Mouse (Mus musculus) liver, embryonic 14.5 days (tissue): ENCODE data around the gene Ednra.

Experiments used
- CTCF ChIP-seq: IDR thresholded peaks from 2 replicates; pipeline ENCODE4 v1.5.1; 2016; ENCODE audit warnings: antibody characterized with exemption, low read depth, control low read depth
- EP300 ChIP-seq: IDR thresholded peaks from 2 replicates; pipeline ENCODE4 v1.6.1; 2016; ENCODE audit warnings: antibody characterized with exemption, low read depth

DNA sequence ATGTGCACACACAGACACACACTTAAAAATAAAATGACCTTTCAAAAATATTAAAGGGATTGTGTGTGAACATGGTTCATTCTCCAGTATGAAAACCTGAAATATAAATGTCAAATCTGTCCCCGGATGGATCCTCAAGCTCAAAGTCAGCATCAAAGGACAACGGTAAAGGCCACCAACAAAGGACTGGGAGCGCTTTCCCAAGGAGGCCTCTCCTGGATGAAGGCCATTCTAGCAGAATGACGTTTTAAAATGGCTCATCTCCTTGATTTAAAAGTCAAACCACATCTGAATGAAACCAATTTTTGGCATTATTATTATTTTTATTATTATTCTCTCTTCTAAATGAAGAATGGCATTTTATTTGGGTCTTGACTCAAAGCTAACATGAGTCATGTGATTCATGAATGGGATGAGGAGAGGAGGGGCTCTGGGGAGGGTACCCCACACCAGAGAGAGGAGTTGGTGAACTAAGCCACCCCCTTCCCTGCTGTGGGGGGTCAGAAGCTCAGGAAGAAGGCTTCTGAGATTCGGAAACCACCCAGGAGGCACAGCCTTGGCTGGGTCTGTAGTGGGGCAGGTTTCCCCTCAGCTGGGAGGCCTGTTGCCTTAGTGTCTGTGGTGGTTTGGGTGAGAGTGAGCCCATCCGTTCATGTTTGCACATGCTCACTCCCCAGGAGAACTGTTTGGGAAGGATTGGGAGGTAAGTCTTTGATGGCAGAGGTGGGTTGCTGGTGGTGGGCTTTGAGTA is 40.7 kb downstream of the Ednra start:
- no peak for TF ChIP-seq CTCF
- TF ChIP-seq EP300: no peak
